Mouse (Mus musculus): Measurements from ENCODE around the gene Rab8b. TPM values are rescaled to one million over a fixed set of nuclear protein-coding genes. Genes with fewer than 3 reads are reported as not detected.

Gene Rab8b
- polyA plus RNA-seq, 1 experiment from 2014 or later, result 28.8 TPM

GRCm38 (mm10) chr9:66938836-66939235 lies 19.3 kb upstream of the Rab8b start:
- H3K9me3 ChIP-seq (ENCODE audit: control insufficient read depth, low read length), result no peaks in the 10 kb centered on the region
- no peaks in the 10 kb centered on the region for H3K27me3 ChIP-seq (ENCODE audit: control insufficient read depth, insufficient read depth, low read depth, low read length)
- H3K9ac ChIP-seq (ENCODE audit: low read length), result no peak overlapping the region
- H3K27ac ChIP-seq (ENCODE audit: low read length), result no peak overlapping the region
- H3K4me3 ChIP-seq (ENCODE audit: low read length), result no peak overlapping the region
- no peaks in the 10 kb centered on the region for H3K36me3 ChIP-seq (ENCODE audit: control insufficient read depth, insufficient read depth, low read length)
- ATAC-seq (ENCODE audit: low read depth), result peak; percentile 71
- peaks cover 3% of the 10 kb centered on the region; the same call in 1 of the 2 replicates for H3K4me1 ChIP-seq (replicated peaks; ENCODE audit: control insufficient read depth, insufficient read depth, low read length)
- no peak overlapping the region for H3K4me2 ChIP-seq (ENCODE audit: low read depth, low read length)
- WGBS, result 12% methylated on average over 4 of the region's 4 CpGs

- H3K4me1 ChIP-seq (replicated peaks; ENCODE audit: control insufficient read depth, insufficient read depth, low read length), result peaks cover 3% of the 10 kb centered on the region; the same call in 1 of the 2 replicates
- H3K36me3 ChIP-seq (ENCODE audit: control insufficient read depth, insufficient read depth, low read length), result no peaks in the 10 kb centered on the region
- no peak overlapping the region for H3K4me3 ChIP-seq (ENCODE audit: low read length)
- H3K4me2 ChIP-seq (ENCODE audit: low read depth, low read length), result no peak overlapping the region
- WGBS, result 37% methylated on average over 8 of the region's 8 CpGs
- H3K27ac ChIP-seq (ENCODE audit: low read length), result no peak overlapping the region
- no peak overlapping the region for H3K9ac ChIP-seq (ENCODE audit: low read length)
- H3K9me3 ChIP-seq (ENCODE audit: control insufficient read depth, low read length), result no peaks in the 10 kb centered on the region
- peak; percentile 43; the same call in 1 of the 2 replicates for ATAC-seq (ENCODE audit: low read depth)
- H3K27me3 ChIP-seq (ENCODE audit: control insufficient read depth, insufficient read depth, low read depth, low read length), result no peaks in the 10 kb centered on the region
Measured at GRCm38 (mm10) chr9:66937507-66937906, 18.0 kb upstream of the Rab8b start.

GRCm38 (mm10) chr9:66933869-66934808 lies 14.7 kb upstream of the Rab8b start:
- Histone ChIP-seq H3K36me3 (ENCODE audit: control insufficient read depth, insufficient read depth, low read length) (no peaks in the 10 kb centered on the region), H3K27ac (ENCODE audit: low read length) (no peak overlapping the region), H3K9me3 (ENCODE audit: control insufficient read depth, low read length) (no peaks in the 10 kb centered on the region), H3K4me2 (ENCODE audit: low read depth, low read length) (no peak overlapping the region), H3K9ac (ENCODE audit: low read length) (no peak overlapping the region), H3K4me1 (replicated peaks; ENCODE audit: control insufficient read depth, insufficient read depth, low read length) (peaks cover 3% of the 10 kb centered on the region; the same call in 1 of the 2 replicates), H3K4me3 (ENCODE audit: low read length) (no peak overlapping the region), H3K27me3 (ENCODE audit: control insufficient read depth, insufficient read depth, low read depth, low read length) (no peaks in the 10 kb centered on the region)
- no peak for ATAC-seq (ENCODE audit: low read depth)
- 70% methylated on average over 19 of the region's 19 CpGs for WGBS

- Histone ChIP-seq H3K9ac (ENCODE audit: low read length) (no peak overlapping the region), H3K36me3 (ENCODE audit: control insufficient read depth, insufficient read depth, low read length) (no peaks in the 10 kb centered on the region), H3K9me3 (ENCODE audit: control insufficient read depth, low read length) (no peaks in the 10 kb centered on the region), H3K27ac (ENCODE audit: low read length) (no peak overlapping the region), H3K4me3 (ENCODE audit: low read length) (no peak overlapping the region), H3K4me1 (replicated peaks; ENCODE audit: control insufficient read depth, insufficient read depth, low read length) (no peaks in the 10 kb centered on the region), H3K27me3 (ENCODE audit: control insufficient read depth, insufficient read depth, low read depth, low read length) (no peaks in the 10 kb centered on the region), H3K4me2 (ENCODE audit: low read depth, low read length) (no peak overlapping the region)
- 43% methylated on average over 7 of the region's 7 CpGs for WGBS
- no peak for ATAC-seq (ENCODE audit: low read depth)
Measured at GRCm38 (mm10) chr9:66930351-66930750, 10.9 kb upstream of the Rab8b start.

- ATAC-seq (ENCODE audit: low read depth), result no peak
- H3K9me3 ChIP-seq (ENCODE audit: control insufficient read depth, low read length), result no peaks in the 10 kb centered on the region
- H3K36me3 ChIP-seq (ENCODE audit: control insufficient read depth, insufficient read depth, low read length), result no peaks in the 10 kb centered on the region
- 88% methylated on average over 8 of the region's 8 CpGs for WGBS
- no peak overlapping the region for H3K4me3 ChIP-seq (ENCODE audit: low read length)
- no peak overlapping the region for H3K9ac ChIP-seq (ENCODE audit: low read length)
- no peaks in the 10 kb centered on the region for H3K27me3 ChIP-seq (ENCODE audit: control insufficient read depth, insufficient read depth, low read depth, low read length)
- H3K4me1 ChIP-seq (replicated peaks; ENCODE audit: control insufficient read depth, insufficient read depth, low read length), result no peaks in the 10 kb centered on the region
- no peak overlapping the region for H3K4me2 ChIP-seq (ENCODE audit: low read depth, low read length)
- H3K27ac ChIP-seq (ENCODE audit: low read length), result no peak overlapping the region
Measured at GRCm38 (mm10) chr9:66927696-66928402, 8.4 kb upstream of the Rab8b start.

GRCm38 (mm10) chr9:66925853-66926252 lies 6.4 kb upstream of the Rab8b start:
- no peaks in the 10 kb centered on the region for H3K4me1 ChIP-seq (replicated peaks; ENCODE audit: control insufficient read depth, insufficient read depth, low read length)
- H3K9me3 ChIP-seq (ENCODE audit: control insufficient read depth, low read length), result no peaks in the 10 kb centered on the region
- no peaks in the 10 kb centered on the region for H3K36me3 ChIP-seq (ENCODE audit: control insufficient read depth, insufficient read depth, low read length)
- no peaks in the 10 kb centered on the region for H3K27me3 ChIP-seq (ENCODE audit: control insufficient read depth, insufficient read depth, low read depth, low read length)
- H3K4me2 ChIP-seq (ENCODE audit: low read depth, low read length), result no peak overlapping the region
- no peak overlapping the region for H3K9ac ChIP-seq (ENCODE audit: low read length)
- ATAC-seq (ENCODE audit: low read depth), result no peak
- WGBS, result 64% methylated on average over 3 of the region's 3 CpGs
- H3K4me3 ChIP-seq (ENCODE audit: low read length), result no peak overlapping the region
- no peak overlapping the region for H3K27ac ChIP-seq (ENCODE audit: low read length)

- H3K36me3 ChIP-seq (ENCODE audit: control insufficient read depth, insufficient read depth, low read length), result no peaks in the 10 kb centered on the region
- no peak for ATAC-seq (ENCODE audit: low read depth)
- no peak overlapping the region for H3K9ac ChIP-seq (ENCODE audit: low read length)
- H3K27ac ChIP-seq (ENCODE audit: low read length), result no peak overlapping the region
- 96% methylated on average over 1 of the region's 1 CpGs for WGBS
- H3K9me3 ChIP-seq (ENCODE audit: control insufficient read depth, low read length), result no peaks in the 10 kb centered on the region
- 0 out of 2 replicates have a peak, but pooled peaks cover 6% of the 10 kb centered on the region for H3K4me1 ChIP-seq (replicated peaks; ENCODE audit: control insufficient read depth, insufficient read depth, low read length)
- no peaks in the 10 kb centered on the region for H3K27me3 ChIP-seq (ENCODE audit: control insufficient read depth, insufficient read depth, low read depth, low read length)
- no peak overlapping the region for H3K4me3 ChIP-seq (ENCODE audit: low read length)
- no peak overlapping the region for H3K4me2 ChIP-seq (ENCODE audit: low read depth, low read length)
Measured at GRCm38 (mm10) chr9:66922076-66922475, 2.6 kb upstream of the Rab8b start.

- 9% methylated on average over 6 of the region's 6 CpGs for WGBS
- no peak overlapping the region for H3K4me3 ChIP-seq (ENCODE audit: low read length)
- no peaks in the 10 kb centered on the region for H3K36me3 ChIP-seq (ENCODE audit: control insufficient read depth, insufficient read depth, low read length)
- no peak overlapping the region for H3K27ac ChIP-seq (ENCODE audit: low read length)
- H3K9ac ChIP-seq (ENCODE audit: low read length), result no peak overlapping the region
- H3K27me3 ChIP-seq (ENCODE audit: control insufficient read depth, insufficient read depth, low read depth, low read length), result no peaks in the 10 kb centered on the region
- no peak for ATAC-seq (ENCODE audit: low read depth)
- H3K9me3 ChIP-seq (ENCODE audit: control insufficient read depth, low read length), result no peaks in the 10 kb centered on the region
- H3K4me1 ChIP-seq (replicated peaks; ENCODE audit: control insufficient read depth, insufficient read depth, low read length), result peaks cover 15% of the 10 kb centered on the region
- H3K4me2 ChIP-seq (ENCODE audit: low read depth, low read length), result peak overlapping the region; percentile 88
Measured at GRCm38 (mm10) chr9:66920488-66921279, 1.2 kb upstream of the Rab8b start.

All from lung, embryonic 16.5 days (tissue).